Mouse (Mus musculus) lung, embryonic 15.5 days (tissue): ENCODE results near the gene Cers4. TPM values are rescaled to one million over a fixed set of nuclear protein-coding genes. Genes with fewer than 3 reads are reported as not detected.

Experiments used
- ATAC-seq: fragments of 200-750 bp; cut with Nextera tagmentation; 2 replicates; pipeline ENCODE4 v1.8.0; 2017; ENCODE audit warnings: moderate number of reproducible peaks, borderline replicate concordance; ENCODE audit not compliant: low FRiP score, low TSS enrichment; ENCODE audit errors: extremely low read depth
- H3K27ac ChIP-seq: fragments of 300-500 bp; sonication (generic); 2 replicates; pipeline ENCODE4 v1.5.1; 2015; ENCODE audit warnings: moderate library complexity, mild to moderate bottlenecking, inconsistent platforms
- H3K27me3 ChIP-seq: fragments of 300-500 bp; sonication (generic); 2 replicates; pipeline ENCODE4 v1.6.1; 2015; ENCODE audit warnings: inconsistent platforms
- H3K36me3 ChIP-seq: fragments of 300-500 bp; sonication (generic); 2 replicates; pipeline ENCODE4 v1.6.1; 2015; ENCODE audit warnings: inconsistent platforms
- H3K4me1 ChIP-seq: fragments of 300-500 bp; sonication (generic); 2 replicates; pipeline ENCODE4 v1.6.1; 2015; ENCODE audit warnings: inconsistent platforms
- H3K4me2 ChIP-seq: fragments of 300-500 bp; sonication (generic); 2 replicates; pipeline ENCODE4 v1.6.1; 2015; ENCODE audit warnings: inconsistent platforms, mild to moderate bottlenecking, moderate library complexity
- H3K4me3 ChIP-seq: fragments of 300-500 bp; sonication (generic); 2 replicates; pipeline ENCODE4 v1.5.1; 2015; ENCODE audit warnings: mild to moderate bottlenecking, inconsistent platforms
- H3K9ac ChIP-seq: fragments of 300-500 bp; sonication (generic); 2 replicates; pipeline ENCODE4 v1.6.1; 2015; ENCODE audit warnings: inconsistent platforms
- H3K9me3 ChIP-seq: fragments of 300-500 bp; sonication (generic); 2 replicates; pipeline ENCODE4 v1.6.1; 2016; ENCODE audit warnings: inconsistent platforms
- WGBS: fragments of 180-500 bp; shearing (Covaris S2); methylation state at CpG from one replicate; pipeline ENCODE4 v1.1.7; 2015; 5-methylcytosine and 5-hydroxymethylcytosine counted together
- polyA plus RNA-seq: library from polyadenylated mRNA; unstranded; fragments of >200 nt; fragmentation: Nextera tagmentation; extraction: Ambion mirVana; gene quantifications from 2 replicates; pipeline ENCODE4 v1.2.1, GENCODE M21; 2015

The Cers4 gene
- polyA plus RNA-seq, 1 experiment from 2014 or later = 31.3 TPM

DNA sequence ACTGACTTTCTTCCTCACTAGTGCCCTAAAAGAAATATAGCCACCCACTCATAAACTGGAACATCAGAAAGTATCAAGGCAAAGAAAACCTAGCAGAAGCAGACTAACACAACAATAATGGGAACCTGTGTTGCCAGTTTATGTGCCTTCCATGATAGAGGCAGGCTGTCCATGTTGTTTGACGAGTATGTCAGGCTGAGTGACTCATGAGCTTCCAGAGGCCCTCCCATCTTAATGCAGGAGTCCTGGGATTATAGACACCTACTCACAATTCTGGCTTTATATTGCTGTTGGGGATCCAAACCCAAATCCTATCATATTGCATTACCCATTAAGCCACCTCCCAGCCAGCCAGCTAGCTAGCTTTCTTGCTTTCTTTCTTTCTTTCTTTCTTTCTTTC lies 12.5 kb downstream of the Cers4 start:
- H3K36me3 ChIP-seq = peaks cover 4% of the 10 kb centered on the region; the same call in 1 of the 2 replicates
- H3K9ac ChIP-seq = no peak overlapping the region
- H3K4me1 ChIP-seq = peaks cover under 1% of the 10 kb centered on the region; the same call in 1 of the 2 replicates
- H3K27me3 ChIP-seq = no peaks in the 10 kb centered on the region
- WGBS = 66% methylated on average over 1 of the region's 1 CpGs
- no peak for ATAC-seq
- H3K4me3 ChIP-seq = no peak overlapping the region
- no peaks in the 10 kb centered on the region for H3K9me3 ChIP-seq
- H3K4me2 ChIP-seq = no peak overlapping the region
- H3K27ac ChIP-seq = no peak overlapping the region

DNA sequence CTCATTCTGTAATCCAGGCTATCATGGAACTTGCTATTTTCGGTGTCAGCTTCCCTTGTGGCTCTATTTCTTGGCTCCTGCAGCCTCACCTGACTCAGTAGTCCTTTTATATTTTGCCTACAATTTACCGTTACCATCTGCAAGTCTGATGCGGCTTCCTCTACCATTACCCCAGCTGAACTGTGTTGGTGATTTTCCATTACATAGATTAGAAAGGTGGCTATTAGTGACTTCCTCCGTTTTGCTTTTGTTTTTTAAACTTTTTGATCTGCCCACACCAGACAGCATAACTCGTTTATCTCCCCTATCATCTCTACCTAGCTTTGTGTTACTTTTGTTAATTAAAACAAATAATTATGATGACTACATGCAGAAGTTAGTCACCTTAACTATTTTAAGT lies 14.7 kb downstream of the Cers4 start:
- Histone ChIP-seq H3K4me2 (no peak overlapping the region), H3K4me1 (peaks cover 23% of the 10 kb centered on the region), H3K4me3 (no peak overlapping the region), H3K27me3 (no peaks in the 10 kb centered on the region), H3K9me3 (no peaks in the 10 kb centered on the region), H3K27ac (no peak overlapping the region), H3K36me3 (peaks cover 4% of the 10 kb centered on the region; the same call in 1 of the 2 replicates), H3K9ac (no peak overlapping the region)
- no peak for ATAC-seq
- 66% methylated on average over 5 of the region's 5 CpGs for WGBS

GRCm38 (mm10) chr8:4510824-4511223 lies 18.0 kb downstream of the Cers4 start:
- Histone ChIP-seq H3K27me3 (no peaks in the 10 kb centered on the region), H3K4me3 (no peak overlapping the region), H3K36me3 (no peaks in the 10 kb centered on the region), H3K4me2 (no peak overlapping the region), H3K9me3 (no peaks in the 10 kb centered on the region), H3K27ac (peak overlapping the region; percentile 90), H3K4me1 (peaks cover 27% of the 10 kb centered on the region), H3K9ac (no peak overlapping the region)
- no peak for ATAC-seq
- 78% methylated on average over 4 of the region's 4 CpGs for WGBS

DNA sequence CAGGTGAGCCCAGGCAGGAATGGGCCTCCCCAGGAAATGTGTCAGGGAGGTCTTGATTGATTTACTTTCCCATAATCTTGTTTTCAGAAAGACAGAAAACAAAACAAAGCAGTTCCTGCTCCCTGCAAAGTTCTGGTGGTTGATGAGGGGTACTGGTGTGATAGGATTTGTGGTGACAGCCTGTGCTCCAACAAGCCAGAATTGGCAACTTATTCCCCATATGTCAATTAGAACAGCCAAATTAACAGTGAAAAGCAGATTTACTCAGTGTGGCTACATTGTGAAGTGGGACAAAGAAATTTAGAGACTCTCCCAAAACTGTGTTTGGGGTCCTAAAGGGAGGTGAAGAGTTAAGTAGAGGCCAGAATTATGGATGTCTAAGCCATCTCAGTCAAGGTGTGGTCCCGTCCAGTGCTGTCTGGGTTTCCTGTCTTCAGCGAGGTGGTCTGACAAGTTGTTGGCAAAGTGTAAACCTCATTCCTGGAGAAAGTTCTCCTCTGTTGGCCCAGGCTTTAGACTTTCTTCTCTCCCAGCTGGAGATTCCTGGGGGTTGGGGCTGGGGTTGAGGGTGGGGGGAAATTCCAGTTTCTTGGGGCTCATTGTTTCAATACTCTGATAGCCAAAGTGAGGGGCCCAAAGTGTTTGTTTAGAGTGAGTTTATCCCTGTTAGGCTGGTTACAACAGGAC lies 18.7 kb downstream of the Cers4 start:
- H3K4me3 ChIP-seq = no peak overlapping the region
- no peaks in the 10 kb centered on the region for H3K27me3 ChIP-seq
- peaks cover 27% of the 10 kb centered on the region for H3K4me1 ChIP-seq
- no peak overlapping the region for H3K9ac ChIP-seq
- ATAC-seq = peak; percentile 69
- peak overlapping the region; percentile 90 for H3K27ac ChIP-seq
- peak overlapping the region; percentile 5; the same call in 1 of the 2 replicates for H3K4me2 ChIP-seq
- no peaks in the 10 kb centered on the region for H3K9me3 ChIP-seq
- no peaks in the 10 kb centered on the region for H3K36me3 ChIP-seq
- WGBS = 0% methylated on average over 2 of the region's 2 CpGs

- 14% methylated on average over 8 of the region's 8 CpGs for WGBS
- Histone ChIP-seq H3K36me3 (peaks cover 4% of the 10 kb centered on the region; the same call in 1 of the 2 replicates), H3K9ac (no peak overlapping the region), H3K27me3 (no peaks in the 10 kb centered on the region), H3K4me3 (no peak overlapping the region), H3K4me2 (peak overlapping the region; percentile 5; the same call in 1 of the 2 replicates), H3K4me1 (peaks cover 27% of the 10 kb centered on the region), H3K9me3 (no peaks in the 10 kb centered on the region), H3K27ac (peak overlapping the region; percentile 90)
- ATAC-seq = peak; percentile 76
These were observed 19.3 kb downstream of the Cers4 start for GRCm38 (mm10) chr8:4512116-4512495.

- Histone ChIP-seq H3K27ac (no peak overlapping the region), H3K9ac (no peak overlapping the region), H3K27me3 (no peaks in the 10 kb centered on the region), H3K36me3 (peaks cover 39% of the 10 kb centered on the region; the same call in 1 of the 2 replicates), H3K4me2 (no peak overlapping the region), H3K4me3 (no peak overlapping the region), H3K9me3 (no peaks in the 10 kb centered on the region), H3K4me1 (peaks cover 18% of the 10 kb centered on the region)
- ATAC-seq = no peak
- WGBS = 72% methylated on average over 2 of the region's 2 CpGs
These were observed 23.3 kb downstream of the Cers4 start for GRCm38 (mm10) chr8:4516162-4516561.

GRCm38 (mm10) chr8:4521472-4521871 lies 28.6 kb downstream of the Cers4 start:
- 79% methylated on average over 4 of the region's 4 CpGs for WGBS
- ATAC-seq = no peak
- no peaks in the 10 kb centered on the region for H3K27me3 ChIP-seq
- no peak overlapping the region for H3K4me3 ChIP-seq
- H3K9me3 ChIP-seq = no peaks in the 10 kb centered on the region
- no peak overlapping the region for H3K4me2 ChIP-seq
- no peak overlapping the region for H3K9ac ChIP-seq
- H3K27ac ChIP-seq = no peak overlapping the region
- no peaks in the 10 kb centered on the region for H3K4me1 ChIP-seq
- peaks cover 53% of the 10 kb centered on the region; the same call in 1 of the 2 replicates for H3K36me3 ChIP-seq

GRCm38 (mm10) chr8:4523525-4523924 lies 30.7 kb downstream of the Cers4 start:
- no peak overlapping the region for H3K9ac ChIP-seq
- no peaks in the 10 kb centered on the region for H3K4me1 ChIP-seq
- H3K27me3 ChIP-seq = no peaks in the 10 kb centered on the region
- 91% methylated on average over 10 of the region's 10 CpGs for WGBS
- no peaks in the 10 kb centered on the region for H3K9me3 ChIP-seq
- H3K27ac ChIP-seq = no peak overlapping the region
- no peak overlapping the region for H3K4me3 ChIP-seq
- no peak for ATAC-seq
- no peak overlapping the region for H3K4me2 ChIP-seq
- peaks cover 36% of the 10 kb centered on the region; the same call in 1 of the 2 replicates for H3K36me3 ChIP-seq

Other genes with a start within 250 kb of the Cers4 start
- gene Tgfbr3l, start 244.8 kb upstream of the Cers4 start, polyA plus RNA-seq = 2.5 and 3.4 TPM in 2 replicates
- 60.8 and 61.6 TPM in 2 replicates for gene Snapc2, start 239.9 kb upstream of the Cers4 start, polyA plus RNA-seq
- gene Ctxn1, start 233.8 kb upstream of the Cers4 start, polyA plus RNA-seq = 75.3 and 75.6 TPM in 2 replicates
- 55.1 and 56.0 TPM in 2 replicates for gene Timm44, start 217.1 kb upstream of the Cers4 start, polyA plus RNA-seq
- gene Ccl25, start 167.8 kb upstream of the Cers4 start, polyA plus RNA-seq = 16.8 and 30.8 TPM in 2 replicates
- gene Elavl1, start 167.6 kb upstream of the Cers4 start, polyA plus RNA-seq = 270 and 272 TPM in 2 replicates
- gene Zfp958, start 120.1 kb downstream of the Cers4 start, polyA plus RNA-seq = 12.7 and 14.6 TPM in 2 replicates